Mouse (Mus musculus) ES-Bruce4 (cell line): ENCODE data around the gene Irs2. TPM values are rescaled to one million over a fixed set of nuclear protein-coding genes. Genes with fewer than 3 reads are reported as not detected.

Experiments
- H3K27ac ChIP-seq: 2 replicates; pipeline ENCODE4 v1.5.1; 2012; ENCODE audit warnings: low read length, inconsistent platforms; ENCODE audit not compliant: insufficient read depth
- H3K27me3 ChIP-seq: 2 replicates; pipeline ENCODE4 v1.6.1; 2012; ENCODE audit warnings: mild to moderate bottlenecking, low read length, inconsistent platforms; ENCODE audit not compliant: control insufficient read depth, poor library complexity, insufficient read depth, severe bottlenecking
- H3K36me3 ChIP-seq: 2 replicates; pipeline ENCODE4 v1.6.1; 2012; ENCODE audit warnings: inconsistent platforms, mild to moderate bottlenecking, low read length, moderate library complexity; ENCODE audit not compliant: control insufficient read depth, poor library complexity, insufficient read depth, severe bottlenecking
- H3K4me1 ChIP-seq: one replicate; pipeline ENCODE4 v1.8.1; 2011; ENCODE audit warnings: low read length; ENCODE audit not compliant: control insufficient read depth, insufficient read depth
- H3K4me3 ChIP-seq: 2 replicates; pipeline ENCODE4 v1.5.1; 2011; ENCODE audit warnings: low read depth, mild to moderate bottlenecking, low read length
- H3K9ac ChIP-seq: 2 replicates; pipeline ENCODE4 v1.6.1; 2012; ENCODE audit warnings: low read depth, mild to moderate bottlenecking, inconsistent platforms; ENCODE audit not compliant: poor library complexity, severe bottlenecking
- H3K9me3 ChIP-seq: replicated peaks from 2 replicates; pipeline ENCODE4 v1.6.1; 2012; ENCODE audit warnings: mild to moderate bottlenecking, low read length, inconsistent platforms; ENCODE audit not compliant: control insufficient read depth, poor library complexity, insufficient read depth, severe bottlenecking
- CTCF ChIP-seq: IDR thresholded peaks from one replicate; pipeline ENCODE4 v1.8.1; 2011; ENCODE audit warnings: low read depth, low read length
- EP300 ChIP-seq: IDR thresholded peaks from 2 replicates; pipeline ENCODE4 v1.6.1; 2011; ENCODE audit warnings: low read depth, low read length; ENCODE audit not compliant: insufficient read depth
- POLR2A ChIP-seq: IDR thresholded peaks from one replicate; pipeline ENCODE4 v1.8.1; 2011; ENCODE audit warnings: low read length; ENCODE audit not compliant: insufficient read depth
- polyA plus RNA-seq: library from polyadenylated mRNA; stranded (reverse); fragments of >200 nt; gene quantifications from 2 replicates; pipeline ENCODE4 v1.2.4, GENCODE M21; 2011; ENCODE audit warnings: low read depth; ENCODE audit not compliant: missing spikeins, insufficient read depth, insufficient read length

Irs2 gene
- polyA plus RNA-seq, 1 experiment: 72.3 TPM

DNA sequence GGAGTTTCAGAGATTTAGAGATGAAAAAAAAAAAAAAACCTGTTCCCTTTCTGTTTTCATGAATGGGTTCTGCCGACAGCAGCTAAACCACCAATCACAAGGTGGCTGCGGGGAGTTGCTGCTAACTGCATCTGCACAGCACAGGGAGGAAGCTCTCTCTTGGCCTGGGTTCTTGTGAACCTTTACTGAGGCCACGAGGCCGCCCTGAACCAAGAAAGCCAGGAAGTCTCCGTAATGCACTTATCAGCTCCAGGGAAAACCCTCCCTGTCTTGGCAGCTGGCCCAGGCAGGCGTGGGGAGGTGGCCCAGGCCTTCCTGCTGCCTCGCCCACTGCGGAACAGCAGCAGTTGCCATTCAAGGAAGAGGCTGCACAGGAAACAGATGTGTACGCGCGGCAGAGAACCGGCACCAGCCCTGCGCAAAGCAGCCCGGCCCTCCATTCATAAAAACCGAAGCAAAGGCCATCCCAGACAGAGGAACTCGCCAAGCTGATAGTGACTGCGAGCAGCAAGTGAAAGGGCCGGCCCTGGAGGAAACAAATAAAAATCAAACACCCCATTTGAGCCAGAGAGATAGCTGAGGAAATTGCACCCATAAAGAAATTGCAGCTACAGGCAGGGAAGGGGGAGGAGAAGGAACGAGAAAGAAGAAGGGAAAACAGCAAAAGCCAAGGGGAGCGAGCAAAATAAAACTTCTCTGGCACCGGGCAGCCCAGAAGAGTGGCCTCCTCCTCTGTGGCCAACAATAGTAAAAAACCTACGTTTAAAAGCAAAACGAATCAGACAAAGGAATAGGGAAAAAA lies 62.1 kb downstream of the Irs2 start:
- Histone ChIP-seq H3K4me1 (no peaks in the 10 kb centered on the region), H3K4me3 (peak overlapping the region; percentile 27; the same call in 1 of the 2 replicates), H3K9me3 (no peaks in the 10 kb centered on the region), H3K27ac (peak overlapping the region; percentile 31; the same call in 1 of the 2 replicates), H3K9ac (peak overlapping the region; percentile 59), H3K27me3 (no peaks in the 10 kb centered on the region), H3K36me3 (no peaks in the 10 kb centered on the region)
- TF ChIP-seq CTCF: no peak
- TF ChIP-seq EP300: 0 out of 2 replicates have a peak, but pooled peaks have one; percentile 44

DNA sequence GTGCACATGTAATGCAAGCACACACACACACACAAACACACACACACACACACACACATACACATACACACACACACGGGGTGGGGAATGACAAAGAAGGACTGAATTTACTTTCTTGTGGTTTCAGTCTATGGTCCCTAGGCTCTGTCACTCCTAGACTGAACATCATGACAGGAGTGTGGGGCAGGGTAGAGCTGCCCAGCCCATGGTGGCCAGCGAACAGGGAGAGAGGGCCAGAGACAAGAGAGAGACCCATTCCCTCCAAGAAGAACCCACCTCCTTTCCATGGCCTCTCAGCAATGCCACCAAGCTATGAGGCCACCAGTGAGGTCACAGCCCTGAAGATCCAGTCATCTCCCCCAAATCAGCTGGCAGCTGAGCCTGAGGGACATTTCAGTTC lies 62.8 kb downstream of the Irs2 start:
- H3K27ac ChIP-seq: no peak overlapping the region
- no peaks in the 10 kb centered on the region for H3K4me1 ChIP-seq
- no peak for TF ChIP-seq CTCF
- no peaks in the 10 kb centered on the region for H3K36me3 ChIP-seq
- H3K27me3 ChIP-seq: no peaks in the 10 kb centered on the region
- no peak overlapping the region for H3K4me3 ChIP-seq
- H3K9ac ChIP-seq: peak overlapping the region; percentile 59; the same call in 1 of the 2 replicates
- H3K9me3 ChIP-seq: no peaks in the 10 kb centered on the region

DNA sequence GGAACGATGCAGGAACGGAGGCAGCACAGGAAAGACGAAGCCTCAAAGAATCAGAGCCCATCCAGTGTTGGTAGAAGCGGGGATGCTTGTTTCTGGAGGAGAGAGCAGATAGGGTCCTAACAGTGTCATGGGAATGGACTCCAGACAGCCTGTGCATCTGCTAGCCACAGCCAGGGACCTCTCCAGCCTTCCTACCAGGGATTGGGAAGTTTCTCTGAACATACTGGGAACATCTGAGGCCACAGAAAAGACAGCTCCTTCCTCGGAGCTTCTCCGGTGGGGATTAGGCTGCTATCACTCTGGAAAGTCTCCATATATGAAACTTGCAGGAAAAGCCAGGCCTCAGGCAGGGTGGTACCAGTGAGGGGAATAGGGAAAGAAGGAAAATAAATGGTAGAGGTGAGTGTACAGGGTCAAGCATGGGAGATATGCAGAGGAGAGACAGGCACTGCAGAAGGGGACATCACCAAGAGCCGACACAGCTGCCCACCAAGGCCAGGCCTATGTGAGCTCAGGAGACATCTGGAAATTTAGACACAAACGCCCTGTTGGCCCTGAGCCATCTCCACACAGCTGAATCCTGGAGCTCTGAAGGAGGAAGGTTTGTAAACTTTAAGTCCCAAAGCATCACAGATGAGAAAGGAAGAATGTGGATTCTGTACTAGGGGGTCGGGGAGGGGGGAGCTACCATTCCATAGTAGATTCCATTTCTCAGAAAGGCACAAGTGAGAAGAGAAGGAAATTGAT lies 64.8 kb downstream of the Irs2 start:
- Histone ChIP-seq H3K36me3 (no peaks in the 10 kb centered on the region), H3K9me3 (no peaks in the 10 kb centered on the region), H3K4me1 (no peaks in the 10 kb centered on the region), H3K27ac (no peak overlapping the region), H3K9ac (no peak overlapping the region), H3K4me3 (no peak overlapping the region), H3K27me3 (no peaks in the 10 kb centered on the region)
- no peak for TF ChIP-seq CTCF
- no peak for TF ChIP-seq POLR2A
- no peak for TF ChIP-seq EP300

DNA sequence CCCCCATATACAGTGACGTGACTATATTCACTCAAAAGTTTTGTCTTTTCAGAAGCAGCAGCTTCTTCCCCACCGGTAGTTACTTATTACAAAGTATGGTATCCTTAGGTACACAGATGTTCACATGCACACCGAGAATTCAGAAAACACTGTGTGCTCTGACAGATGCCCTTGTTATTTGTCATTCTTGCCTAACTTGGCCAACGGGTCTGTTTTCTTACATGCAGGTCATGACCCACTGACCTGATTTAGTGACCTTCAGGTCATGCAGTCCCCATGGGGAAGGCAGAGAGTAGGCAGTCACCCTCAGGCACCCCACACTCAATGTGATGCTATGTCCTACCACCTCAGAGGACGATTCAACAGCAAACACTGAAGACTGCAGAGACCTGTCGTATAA lies 68.4 kb downstream of the Irs2 start:
- no peak overlapping the region for H3K9ac ChIP-seq
- H3K27ac ChIP-seq: no peak overlapping the region
- no peaks in the 10 kb centered on the region for H3K9me3 ChIP-seq
- TF ChIP-seq POLR2A (no peak), EP300 (no peak), CTCF (no peak)
- no peak overlapping the region for H3K4me3 ChIP-seq
- no peaks in the 10 kb centered on the region for H3K36me3 ChIP-seq
- H3K27me3 ChIP-seq: no peaks in the 10 kb centered on the region
- no peaks in the 10 kb centered on the region for H3K4me1 ChIP-seq

DNA sequence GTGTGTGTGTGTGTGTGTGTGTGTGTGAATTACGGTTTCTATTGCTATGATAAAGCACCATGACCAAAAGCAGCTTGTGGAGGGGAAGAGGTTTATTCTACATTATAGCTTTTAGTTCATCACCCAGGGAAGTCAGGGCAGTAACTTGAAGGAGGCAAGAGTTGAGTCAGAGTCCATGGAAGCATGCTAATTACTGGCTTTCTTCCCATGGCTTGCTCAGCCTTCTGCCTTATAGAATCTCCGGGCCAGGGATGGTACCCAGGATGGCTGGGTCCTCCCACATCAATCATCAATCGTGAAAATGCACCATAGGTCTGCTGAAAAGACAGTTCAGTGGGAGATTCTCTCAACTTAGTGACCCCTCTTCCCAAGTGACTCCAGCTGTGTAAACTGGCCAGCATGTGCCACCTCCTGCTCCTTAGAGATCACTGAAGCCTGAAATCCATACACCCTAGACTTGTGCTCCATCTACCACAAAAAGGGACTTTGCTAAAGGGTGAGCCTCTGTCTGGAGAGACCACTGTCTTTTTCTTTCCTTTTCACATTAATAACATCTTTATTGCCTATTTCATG lies 69.0 kb downstream of the Irs2 start:
- TF ChIP-seq EP300: no peak
- TF ChIP-seq POLR2A: no peak
- Histone ChIP-seq H3K27me3 (no peaks in the 10 kb centered on the region), H3K4me3 (no peak overlapping the region), H3K9ac (no peak overlapping the region), H3K36me3 (no peaks in the 10 kb centered on the region), H3K27ac (no peak overlapping the region), H3K9me3 (no peaks in the 10 kb centered on the region), H3K4me1 (no peaks in the 10 kb centered on the region)

DNA sequence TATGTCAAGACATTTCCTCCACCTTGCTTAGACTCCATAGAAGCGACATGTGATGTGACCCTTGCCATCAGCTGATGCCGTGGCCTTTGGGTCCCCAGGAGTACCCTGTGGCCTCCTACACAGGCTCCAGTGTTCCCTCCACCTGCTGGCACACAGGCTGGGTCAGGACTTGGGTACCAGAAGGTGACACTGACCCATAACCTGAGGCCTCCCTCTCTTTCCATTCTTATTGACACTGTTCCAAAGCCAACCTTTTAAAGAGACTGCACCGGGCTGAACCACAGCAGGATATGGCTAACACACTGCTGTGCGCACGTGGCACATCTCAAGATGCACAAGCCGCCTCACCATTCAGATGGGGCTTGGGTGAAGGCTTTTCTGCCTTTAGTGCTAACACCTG lies 70.0 kb downstream of the Irs2 start:
- no peaks in the 10 kb centered on the region for H3K27me3 ChIP-seq
- H3K9ac ChIP-seq: no peak overlapping the region
- H3K27ac ChIP-seq: no peak overlapping the region
- H3K36me3 ChIP-seq: no peaks in the 10 kb centered on the region
- no peaks in the 10 kb centered on the region for H3K9me3 ChIP-seq
- no peak overlapping the region for H3K4me3 ChIP-seq
- no peak for TF ChIP-seq EP300
- TF ChIP-seq POLR2A: no peak
- TF ChIP-seq CTCF: no peak
- H3K4me1 ChIP-seq: no peaks in the 10 kb centered on the region
